Mouse (Mus musculus) adrenal gland, adult 18-20 months (tissue): ENCODE results near the gene Pyroxd2. TPM values are rescaled to one million over a fixed set of nuclear protein-coding genes. Genes with fewer than 3 reads are reported as not detected.

Experiments used
- DNase-seq, 2 experiments: peaks; one replicate each; pipeline ENCODE4 v3.0.0; 2021 to 2022; ENCODE audit warnings: low spot score in 2 of 2
- total RNA-seq, 2 experiments: library from RNA; stranded (reverse); gene quantifications; 1 replicate in 1 of 2; 2 replicates in 1 of 2; pipeline ENCODE4 v1.2.3; 2021

Gene Pyroxd2
- total RNA-seq, 2 experiments from 2014 or later: 23.1 to 46.7 TPM

DNA sequence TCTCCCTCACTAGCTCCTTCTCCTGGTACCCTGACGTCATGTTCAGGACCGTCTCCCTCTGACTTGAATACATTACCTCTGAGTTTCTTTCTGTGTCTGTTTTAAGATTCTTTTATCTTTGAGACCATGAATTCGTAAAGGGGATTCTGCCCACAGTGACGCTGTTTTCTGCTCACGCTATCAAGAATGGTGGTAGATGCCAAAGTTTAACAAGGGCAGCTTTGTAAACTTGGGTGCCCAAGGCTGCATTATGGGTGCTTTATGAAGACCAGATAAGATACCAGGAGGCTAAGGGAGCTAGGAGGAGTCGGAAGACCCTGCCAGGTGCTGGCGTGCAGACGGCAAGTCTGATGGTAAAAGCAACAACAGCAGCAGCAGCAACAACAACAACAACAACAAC is 5.9 kb downstream of the Pyroxd2 start:
- no peak for DNase-seq

DNA sequence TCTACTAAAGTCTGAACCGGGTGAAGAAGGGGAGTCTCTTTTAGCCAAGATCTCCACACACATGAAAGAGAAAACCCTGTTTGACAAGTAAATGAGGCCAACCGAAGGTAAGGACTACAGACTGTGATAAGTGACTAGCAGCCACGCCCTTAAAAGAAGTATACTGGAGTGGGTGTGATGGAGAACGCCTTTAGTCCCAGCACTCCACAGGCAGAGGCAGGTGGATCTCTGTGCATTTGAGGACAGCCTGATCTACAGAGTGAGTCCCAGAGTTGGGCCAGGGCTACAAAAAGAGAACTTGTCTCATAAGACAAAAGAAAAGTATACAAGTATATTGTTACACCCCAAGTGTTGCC is 6.7 kb downstream of the Pyroxd2 start:
- no peak for DNase-seq

DNA sequence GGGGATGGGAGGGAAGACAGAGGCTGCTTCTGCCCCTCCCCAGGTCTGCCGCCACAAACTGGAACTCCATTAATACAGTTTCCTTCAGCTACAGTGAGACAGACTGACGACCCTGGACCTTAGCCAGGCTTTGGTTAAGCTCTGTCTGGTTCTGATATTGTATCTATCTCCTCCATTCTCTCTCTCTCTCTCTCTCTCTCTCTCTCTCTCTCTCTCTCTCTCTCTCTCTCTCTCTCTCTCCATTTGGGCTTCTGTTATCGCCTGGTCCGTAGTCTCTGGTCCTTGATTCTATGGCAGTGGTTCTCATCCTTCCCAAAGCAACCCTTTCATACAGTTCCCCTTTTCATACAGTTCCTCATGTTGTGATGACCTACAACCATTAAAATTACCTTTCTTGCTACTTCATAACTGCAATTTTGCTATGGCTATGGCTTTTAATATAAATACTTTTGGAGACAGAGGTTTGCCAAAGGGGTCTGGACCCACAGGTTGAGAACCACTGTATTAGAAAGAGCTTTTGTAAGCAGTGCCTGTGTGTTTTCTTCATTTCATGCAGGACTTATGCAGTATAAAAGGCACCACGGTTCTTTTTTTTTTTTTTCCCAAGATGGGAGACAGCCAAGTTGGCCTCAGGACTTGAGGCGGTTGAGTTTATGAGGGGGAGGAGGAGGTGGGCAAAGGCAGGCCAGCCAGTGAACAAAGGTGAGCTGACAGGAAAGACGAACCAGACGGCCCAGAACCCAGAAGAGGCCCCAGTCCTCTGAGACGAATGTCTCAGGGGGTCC is 7.3 kb downstream of the Pyroxd2 start:
- no peak for DNase-seq

DNA sequence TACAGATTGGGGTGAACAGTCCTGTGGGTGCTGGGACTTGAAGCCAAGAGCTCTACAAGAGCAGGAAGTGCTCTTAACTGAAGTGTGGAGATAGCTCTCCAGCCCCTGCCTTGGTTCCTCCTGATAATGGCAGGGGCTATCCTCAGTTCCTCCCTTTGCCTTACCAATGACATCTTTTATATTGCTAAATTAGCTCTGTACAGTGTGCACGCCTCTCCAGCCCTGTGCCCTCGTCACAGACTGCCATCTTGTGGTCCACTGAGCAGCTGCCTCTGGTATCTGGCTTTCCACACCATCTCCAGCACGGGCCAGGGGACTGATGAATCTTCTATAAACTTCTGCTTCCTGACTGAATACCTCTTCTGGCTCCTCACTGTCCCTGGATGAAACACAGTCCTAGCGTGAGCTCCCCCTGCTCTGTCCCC is 8.4 kb downstream of the Pyroxd2 start:
- peak in 1 of 2 experiments; percentile 28 for DNase-seq

DNA sequence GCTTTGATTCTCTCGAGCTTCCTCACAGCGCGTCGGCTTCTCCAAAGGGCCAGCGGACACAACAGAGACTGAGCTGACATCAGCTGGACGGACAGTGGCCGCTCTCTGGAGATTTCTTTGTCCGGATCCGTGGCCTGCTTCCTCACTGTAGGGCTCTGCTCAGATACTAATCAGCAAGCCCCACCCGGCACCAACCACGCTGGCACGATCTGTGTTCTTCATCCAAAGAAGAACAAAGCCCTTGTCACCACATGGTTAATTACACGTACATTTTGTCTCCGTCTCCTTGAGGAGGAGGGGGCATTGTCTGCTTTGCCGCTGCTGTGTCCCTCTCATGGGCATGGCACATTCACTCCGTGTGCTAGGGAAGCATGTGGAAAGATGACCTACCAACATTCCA is 9.3 kb downstream of the Pyroxd2 start:
- DNase-seq: no peak

DNA sequence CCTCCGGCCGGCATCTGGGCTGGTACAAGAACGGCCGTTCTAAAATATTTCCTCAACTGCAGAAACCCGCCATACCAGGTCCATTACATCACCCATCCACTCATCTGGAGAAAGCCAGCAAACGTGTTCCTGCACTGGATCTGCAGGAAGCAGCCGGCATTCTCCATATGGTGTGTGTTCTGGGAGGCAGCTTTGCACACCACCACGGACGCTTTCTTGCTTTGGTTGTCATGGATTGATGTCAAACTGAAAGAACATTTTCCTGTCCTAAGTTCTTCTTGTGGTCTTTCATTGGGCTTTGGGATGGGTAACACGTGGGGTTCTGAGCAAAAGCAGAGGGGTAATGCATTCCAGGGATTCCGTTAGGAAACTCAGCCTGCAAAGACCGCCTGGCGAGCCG is 10.7 kb downstream of the Pyroxd2 start:
- DNase-seq: no peak

DNA sequence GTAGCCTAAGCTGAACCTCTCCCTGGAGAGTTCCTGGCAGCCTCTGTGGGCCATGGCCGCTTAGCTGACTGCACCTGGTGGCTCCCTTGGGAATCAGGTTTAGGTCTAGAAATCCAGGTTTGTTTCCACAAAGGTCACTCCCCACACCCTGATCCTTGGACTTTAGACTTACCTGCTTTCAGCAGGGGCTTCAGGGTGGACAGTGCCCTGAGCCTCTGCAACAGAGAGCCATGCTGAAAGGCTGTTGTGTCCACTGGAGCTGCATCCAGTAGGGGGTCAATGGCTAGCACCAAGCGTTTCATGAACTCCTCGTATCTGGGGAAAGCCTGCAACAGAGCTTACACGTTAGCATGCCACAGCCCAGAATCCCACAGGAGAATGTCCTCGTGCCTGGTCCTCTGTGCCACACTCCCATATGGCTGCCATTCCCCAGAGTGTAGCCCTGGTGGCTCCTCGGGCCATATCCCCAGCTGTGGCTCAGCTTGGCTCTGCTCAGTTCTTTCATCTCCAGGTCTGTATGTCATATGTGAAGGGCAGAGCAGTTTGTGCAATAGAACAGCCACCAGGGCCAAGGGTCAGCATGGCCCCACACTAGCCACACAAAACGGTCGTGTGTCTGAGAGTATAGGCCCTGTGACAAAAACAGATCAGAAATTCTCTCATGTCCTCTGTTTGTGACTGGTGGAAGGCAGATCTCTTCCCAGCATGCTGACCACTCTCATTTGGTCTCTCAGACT is 12.2 kb downstream of the Pyroxd2 start:
- DNase-seq: no peak

DNA sequence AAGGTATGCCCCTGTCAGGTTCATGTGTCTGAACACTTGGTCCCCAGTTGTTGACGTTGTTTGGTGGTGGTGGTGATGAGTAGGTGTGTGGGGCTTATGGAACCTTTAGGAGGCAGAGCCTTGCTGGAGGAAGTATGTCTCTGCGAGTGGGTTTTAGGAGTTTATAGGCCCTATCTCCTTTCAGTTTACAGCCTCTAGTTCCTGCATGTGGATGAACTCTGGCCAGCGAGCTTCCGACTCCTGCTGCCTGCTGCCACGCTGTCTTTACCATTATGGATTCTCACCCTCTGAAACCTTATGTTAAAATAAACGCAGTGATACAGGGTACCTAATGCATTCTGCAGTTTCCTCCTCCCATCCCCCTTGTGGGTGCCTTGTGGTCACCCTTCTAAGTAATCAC is 12.8 kb downstream of the Pyroxd2 start:
- no peak for DNase-seq

DNA sequence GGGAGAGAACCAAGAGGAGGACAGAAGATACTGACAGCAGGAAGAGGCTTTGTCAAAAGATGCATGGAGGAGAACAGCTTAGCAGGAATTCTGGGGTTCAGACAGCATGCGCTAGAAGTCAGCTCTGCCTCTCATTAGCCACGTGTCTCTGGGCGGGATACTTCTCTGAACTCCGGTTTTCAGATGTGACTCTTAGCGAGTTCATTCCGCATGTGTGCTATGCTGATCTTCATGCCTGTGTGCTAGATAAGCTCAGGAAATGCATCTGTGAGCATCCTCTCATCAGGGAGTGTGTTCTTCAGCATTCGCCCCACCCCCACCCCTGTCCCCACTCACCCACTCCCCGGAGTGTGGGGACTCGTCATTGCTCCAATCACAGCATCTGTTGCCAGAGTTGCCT is 14.8 kb downstream of the Pyroxd2 start:
- no peak for DNase-seq

DNA sequence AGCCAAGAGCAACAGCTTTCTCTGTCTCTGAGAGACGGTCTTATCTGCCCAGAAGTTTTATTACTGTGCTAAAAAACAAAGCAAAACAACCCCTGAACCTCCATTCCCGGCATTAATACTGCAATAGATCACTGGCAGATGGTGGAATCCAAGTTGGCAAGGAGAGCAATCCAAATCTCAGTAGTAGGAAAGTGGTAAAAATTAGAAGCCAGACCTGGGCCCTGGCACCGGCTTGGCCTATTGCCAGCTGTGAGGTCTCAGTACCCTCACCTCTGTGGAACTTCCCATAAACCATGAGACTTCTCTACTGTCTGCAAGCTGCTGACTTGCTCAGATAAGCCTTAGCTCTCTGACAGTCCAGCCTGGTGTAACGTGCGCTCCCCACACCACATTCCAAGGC is 17.6 kb downstream of the Pyroxd2 start:
- no peak for DNase-seq

DNA sequence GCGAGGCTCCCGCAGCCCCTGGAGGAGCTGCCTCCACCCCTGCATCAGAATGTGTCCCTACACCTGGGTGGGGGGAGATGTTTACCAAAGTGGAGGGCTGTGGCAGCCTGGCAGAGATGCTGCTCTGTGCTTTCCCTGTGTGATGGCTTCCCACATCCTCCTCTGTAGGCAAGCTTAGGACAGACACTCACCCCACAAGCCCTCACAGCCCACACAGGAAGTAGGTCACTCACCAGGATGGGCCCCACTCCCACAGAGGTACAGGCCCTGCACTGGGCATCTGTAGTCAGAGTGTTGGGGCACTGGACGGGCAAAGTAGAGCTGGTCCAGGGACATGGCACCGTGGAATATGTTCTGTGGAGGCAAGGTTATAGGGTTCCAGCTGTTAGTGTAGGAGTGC is 25.2 kb downstream of the Pyroxd2 start:
- DNase-seq: no peak

DNA sequence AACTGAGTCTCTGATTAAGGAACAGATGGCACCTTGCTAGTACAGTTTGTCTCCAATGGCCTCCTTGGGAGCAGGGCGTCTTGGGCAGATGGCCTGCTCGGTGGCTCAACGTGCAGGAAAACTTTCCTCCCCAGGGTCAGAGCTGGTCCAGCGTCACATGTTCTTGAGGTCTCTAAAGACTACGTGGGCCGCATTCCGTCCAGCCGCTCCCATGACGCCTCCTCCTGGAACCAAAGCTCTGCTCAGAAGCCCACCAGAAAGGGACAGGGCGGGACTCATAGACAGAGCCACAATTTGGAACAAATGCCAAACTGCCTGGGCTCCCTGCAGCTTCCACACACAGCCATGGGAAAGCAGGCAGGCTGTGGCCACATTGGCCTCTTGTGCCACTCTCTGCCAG is 25.8 kb downstream of the Pyroxd2 start:
- DNase-seq: no peak

DNA sequence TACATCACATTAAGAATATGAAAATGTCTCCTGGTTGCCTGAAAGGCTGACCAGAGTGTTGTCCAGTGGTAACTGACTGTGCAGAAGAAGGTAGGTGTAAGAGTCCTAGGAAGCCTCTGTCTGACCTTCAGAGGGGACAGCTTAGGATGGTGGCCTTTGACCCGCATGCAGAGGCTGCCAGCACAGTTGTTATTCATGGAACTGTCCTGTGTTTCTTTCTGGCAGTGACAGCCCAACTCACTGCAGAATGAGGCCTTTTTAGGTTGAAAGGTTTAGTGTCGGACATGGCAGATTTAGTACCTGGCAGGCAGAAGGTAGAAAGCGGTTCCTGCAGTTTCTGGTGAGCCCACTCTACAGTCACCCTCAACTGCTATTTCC is 26.6 kb downstream of the Pyroxd2 start:
- no peak for DNase-seq

DNA sequence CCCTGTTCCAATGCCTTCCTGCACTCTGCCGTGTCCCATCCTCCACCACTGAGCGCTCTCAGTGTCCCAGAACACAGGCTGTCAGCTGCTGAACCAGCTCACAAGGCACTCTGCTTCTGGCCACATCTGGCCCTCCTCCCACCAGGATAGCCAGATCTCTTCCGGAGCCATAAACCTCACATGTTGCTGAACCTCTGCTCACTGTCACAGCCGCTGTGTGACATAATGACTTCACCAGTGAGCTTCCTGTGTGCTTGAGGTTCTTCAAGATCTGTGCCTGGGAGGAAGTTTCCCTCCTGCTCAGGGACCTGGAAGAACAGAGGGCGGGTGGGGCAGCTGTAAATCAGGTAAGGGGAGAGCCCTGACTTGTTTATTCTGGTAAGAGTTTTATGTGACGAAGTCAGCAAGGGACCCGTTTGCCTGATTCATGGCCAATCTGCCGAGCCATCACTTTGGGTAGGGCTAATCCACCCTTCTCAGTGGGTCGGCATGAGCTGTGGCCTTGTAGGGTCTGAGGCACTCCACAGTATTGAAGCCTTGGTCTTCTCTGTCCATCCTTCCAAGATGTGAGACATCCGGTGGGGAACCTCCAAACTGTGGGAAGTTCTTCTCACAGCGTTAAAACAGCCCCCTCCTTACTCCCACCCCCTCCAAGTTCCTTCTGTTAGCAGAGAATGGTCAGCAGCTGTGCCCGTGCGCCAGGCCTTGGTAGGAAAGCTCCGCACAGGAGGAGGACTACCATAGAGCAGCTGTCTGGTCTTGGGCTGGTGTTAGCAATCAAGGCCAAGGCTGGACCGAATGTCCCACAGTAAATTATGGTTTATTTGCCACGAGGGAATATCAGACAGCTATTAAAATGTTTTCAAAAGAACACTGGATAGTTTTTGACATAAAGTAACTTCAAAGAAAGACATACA is 27.3 kb downstream of the Pyroxd2 start:
- no peak for DNase-seq

DNA sequence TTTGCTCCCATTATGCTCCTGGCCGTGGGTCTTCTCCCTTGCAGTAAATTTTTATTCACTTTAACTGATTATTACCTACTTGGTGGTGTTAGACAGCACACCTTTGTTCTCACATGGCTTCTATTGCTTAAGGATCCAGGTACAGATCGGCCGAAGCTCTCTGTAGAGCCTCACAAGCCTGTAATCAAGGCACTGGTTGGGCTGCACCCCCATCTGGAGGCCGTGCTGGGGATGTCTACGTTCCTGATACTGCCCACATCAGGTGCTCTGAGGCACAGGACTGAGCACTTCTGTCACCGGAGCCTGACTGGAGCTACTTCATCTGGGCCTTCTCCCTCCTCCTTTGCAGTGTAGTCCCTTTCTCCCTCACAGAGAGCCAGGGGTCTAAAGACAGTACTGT is 29.3 kb downstream of the Pyroxd2 start:
- DNase-seq: no peak

DNA sequence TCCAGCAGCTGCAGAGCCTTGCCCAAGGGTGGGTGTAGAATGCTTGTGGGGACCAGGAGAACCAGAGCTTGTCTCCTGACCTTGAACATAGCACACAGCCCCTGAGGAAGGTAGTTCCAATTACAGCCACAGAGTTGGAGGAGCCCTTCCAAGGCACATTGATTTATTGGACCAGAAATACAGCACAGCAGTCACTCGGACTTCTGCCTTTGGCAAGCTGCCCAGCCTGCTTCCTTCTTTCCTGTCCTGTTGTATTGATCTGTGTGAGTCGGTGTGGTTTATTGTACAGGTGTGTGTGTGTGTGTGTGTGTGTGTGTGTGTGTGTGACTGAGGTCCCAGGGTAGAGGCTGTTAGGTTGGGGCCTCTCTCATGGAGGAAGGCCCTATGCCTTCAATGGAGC is 30.1 kb downstream of the Pyroxd2 start:
- DNase-seq: no peak

DNA sequence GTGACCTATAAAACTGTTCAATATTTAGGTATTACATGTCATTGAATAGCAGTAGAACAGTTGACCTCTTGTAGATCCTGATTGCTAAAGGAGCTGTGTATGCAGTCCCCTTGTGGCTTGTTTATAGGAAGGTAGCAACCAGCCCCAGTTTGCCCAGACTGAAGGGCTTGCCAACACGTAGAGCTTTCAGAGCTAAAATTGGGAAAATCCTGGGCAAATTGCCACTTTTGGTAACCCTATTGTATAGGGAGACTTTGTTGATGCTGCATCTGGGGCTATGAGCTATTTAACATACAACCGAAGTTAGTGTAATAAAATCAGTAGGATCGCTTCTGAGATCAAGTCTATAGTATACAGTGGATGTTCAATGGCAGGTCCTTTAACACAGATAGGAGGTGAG is 34.5 kb downstream of the Pyroxd2 start:
- DNase-seq: no peak

DNA sequence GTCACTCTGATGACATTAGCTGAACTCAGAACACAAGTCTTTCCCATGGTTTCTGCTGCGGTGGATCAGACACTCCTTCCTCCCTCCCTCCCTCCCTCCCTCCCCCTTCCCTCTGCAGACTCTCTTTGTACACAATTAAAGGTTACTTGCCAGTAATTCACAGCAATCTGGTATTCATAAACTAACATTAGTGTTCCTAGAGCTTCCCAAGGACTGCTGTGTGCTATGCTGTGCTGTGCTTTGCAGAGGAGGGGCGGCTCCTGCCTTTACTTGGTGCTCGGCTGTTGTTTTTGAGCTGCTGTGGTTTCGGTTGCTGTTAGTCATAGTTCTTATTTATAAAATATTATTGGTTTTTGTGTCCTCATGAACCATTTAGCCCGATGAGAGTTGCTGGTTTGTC is 34.9 kb downstream of the Pyroxd2 start:
- no peak for DNase-seq

DNA sequence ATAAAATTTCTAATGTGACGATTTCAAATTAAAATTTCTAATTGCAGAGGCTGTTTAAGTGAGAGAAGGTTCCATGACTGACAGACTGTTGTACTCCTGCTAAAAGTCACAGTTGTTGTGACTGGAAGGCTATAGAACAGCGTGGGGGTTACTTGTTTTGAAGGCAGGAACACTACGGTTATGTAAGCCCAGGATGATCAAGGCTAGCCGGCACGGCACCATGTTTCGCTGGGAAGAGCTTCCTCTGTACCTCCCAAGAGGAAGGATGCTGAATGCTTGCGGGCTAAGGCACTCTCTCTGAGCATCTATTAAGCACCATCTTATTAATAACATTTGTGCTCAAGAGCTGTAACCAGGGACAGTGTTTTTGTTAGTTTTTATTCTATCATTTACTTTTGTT is 36.1 kb downstream of the Pyroxd2 start:
- DNase-seq: no peak

DNA sequence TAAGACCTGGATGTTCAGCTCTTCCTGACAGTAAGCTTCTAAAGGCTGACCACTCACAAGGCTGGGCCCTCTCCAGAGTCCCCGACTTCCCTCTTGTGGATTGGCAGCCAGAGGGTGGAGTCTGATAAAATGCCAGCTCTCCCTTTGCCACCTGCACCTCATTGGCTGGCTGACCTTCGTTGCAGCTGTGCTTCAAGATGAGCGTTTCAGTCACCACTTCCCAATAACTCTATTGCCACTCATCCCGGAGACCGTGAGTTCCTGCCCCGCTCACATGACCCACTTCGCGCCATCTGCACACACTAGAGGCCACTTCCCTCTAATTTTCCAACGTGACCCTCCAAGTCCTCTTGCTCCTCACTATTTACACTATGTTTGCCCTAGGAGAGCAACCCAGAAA is 38.8 kb downstream of the Pyroxd2 start:
- no peak for DNase-seq

DNA sequence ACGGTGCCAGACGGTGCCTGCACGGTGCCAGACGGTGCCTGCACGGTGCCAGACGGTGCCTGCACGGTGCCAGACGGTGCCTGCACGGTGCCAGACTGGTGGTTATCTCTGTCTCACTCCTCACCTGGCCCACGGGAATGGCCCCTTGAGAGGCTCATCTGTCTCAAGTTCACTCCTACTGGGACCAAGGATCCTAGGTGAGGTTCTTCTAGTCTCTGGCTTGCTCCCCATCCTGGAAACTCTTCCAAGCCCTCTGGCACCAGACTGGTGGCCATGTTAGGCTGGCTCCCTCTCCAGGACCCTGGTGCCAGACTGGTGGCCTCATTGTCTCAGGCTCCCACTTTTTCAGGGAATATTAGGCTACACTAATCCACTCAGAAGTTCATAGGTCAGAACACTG is 53.1 kb downstream of the Pyroxd2 start:
- no peak for DNase-seq

DNA sequence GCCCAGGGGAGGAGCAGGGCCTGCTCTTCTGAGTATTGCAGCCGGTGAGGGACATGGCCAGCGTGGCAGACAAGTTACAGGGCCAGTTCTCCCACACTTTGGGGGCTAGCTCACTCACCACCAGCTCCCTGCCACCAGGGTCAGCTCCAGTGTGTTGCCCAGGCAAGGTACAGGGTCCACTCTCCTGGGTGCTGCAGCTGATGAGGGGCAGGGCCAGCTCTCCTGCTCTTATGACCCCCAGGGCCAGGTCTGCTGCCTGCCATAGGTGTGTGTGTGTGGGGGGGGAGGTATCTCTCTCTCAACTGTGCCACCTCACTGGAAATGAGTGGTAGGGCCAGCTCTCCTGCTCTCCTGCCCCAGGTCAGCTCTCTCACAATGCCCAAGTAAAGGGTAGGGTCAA is 54.0 kb downstream of the Pyroxd2 start:
- DNase-seq: no peak
